Mouse (Mus musculus) liver, adult (tissue): ENCODE data around the gene 6030408B16Rik.

ENCODE experiments used
- GATA4 ChIP-seq: IDR thresholded peaks from 2 replicates; pipeline ENCODE4 v1.6.1; 2014; ENCODE audit warnings: mild to moderate bottlenecking, low read length; ENCODE audit not compliant: insufficient replicate concordance

6030408B16Rik gene

DNA sequence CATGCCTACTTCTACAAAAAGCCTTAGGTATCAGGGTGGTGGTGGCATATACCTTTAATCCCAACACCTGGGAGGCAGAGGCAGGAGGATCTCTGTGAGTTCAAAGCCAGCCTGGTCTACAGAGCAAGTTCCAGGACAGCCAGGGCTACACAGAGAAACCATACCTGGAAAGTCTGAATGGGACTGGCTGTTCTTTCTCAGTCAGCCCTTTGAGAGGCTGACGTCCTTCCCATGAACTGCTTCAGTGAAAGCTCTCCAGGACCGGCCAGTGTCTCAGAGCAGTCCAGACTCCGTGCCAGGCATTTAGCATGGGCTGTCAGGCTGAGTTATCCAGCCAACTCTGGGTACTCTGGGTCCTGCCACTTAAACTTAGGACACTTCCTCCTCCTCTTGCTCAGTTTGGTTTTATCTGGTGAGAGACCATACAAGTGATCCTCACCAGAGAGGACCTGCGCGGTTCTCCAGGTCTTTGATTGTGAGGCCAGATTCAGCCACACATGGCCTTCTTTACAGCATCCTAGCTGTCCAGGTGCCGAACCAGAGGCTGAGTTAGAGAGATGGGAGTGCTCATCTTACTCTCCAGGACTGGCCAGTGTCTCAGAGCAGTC is 27.1 kb downstream of the 6030408B16Rik start:
- no peak for TF ChIP-seq GATA4

DNA sequence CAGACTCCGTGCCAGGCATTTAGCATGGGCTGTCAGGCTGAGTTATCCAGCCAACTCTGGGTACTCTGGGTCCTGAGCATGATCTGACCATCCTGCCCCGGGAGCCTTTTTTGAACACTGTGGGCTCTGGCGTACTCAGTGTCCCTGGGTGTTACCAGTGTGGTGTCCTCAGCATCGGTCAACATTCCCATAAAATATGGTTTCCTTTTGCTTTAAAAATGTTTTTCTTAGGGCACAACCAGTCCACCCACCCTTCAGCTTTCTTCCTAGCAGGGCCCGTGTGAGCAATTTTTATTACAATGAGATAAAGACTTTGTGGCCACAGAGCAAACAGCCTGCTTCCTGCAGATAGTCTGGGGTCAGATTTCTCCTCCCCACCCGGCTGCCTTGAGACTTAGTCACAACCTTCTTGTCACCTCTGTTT is 27.6 kb downstream of the 6030408B16Rik start:
- peak; percentile 93 for TF ChIP-seq GATA4

DNA sequence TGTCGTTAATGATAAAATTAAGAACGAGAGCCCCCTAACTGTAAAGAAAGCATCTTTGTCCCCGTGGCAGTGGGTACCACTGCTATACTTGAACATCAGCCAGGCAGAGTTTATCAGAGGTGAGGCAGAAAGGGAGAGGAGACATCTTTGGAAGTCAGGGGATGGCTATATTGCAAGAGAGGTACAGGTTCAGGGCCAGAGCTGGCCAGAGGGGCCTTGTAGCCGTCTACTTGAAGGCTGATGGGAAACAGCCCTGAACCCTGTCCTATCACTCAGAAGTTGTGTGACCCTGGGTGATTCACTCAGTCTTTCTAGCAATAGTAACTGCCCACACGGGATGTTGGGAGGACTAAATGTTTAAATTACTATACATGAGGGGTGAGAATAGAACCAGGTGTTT is 28.1 kb downstream of the 6030408B16Rik start:
- TF ChIP-seq GATA4, result no peak

DNA sequence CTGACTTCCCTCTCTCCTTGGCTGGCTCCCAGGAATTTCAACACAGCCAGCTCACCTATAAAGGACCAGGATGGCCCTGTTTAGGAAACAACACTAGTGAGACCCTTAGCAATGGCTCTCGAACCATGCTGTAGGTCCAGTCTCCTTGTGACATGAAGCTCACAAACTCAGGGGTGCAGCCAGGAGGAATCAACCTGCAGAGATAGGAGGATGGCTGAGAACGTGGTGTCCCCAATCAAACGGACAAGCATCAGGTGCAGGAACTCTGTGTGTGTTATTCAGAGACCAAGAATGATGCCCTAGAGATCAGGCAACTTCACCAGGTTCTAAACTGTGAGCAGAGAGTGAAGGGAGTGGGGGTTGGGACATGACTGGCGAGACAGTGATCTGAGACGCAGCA is 29.1 kb downstream of the 6030408B16Rik start:
- no peak for TF ChIP-seq GATA4

DNA sequence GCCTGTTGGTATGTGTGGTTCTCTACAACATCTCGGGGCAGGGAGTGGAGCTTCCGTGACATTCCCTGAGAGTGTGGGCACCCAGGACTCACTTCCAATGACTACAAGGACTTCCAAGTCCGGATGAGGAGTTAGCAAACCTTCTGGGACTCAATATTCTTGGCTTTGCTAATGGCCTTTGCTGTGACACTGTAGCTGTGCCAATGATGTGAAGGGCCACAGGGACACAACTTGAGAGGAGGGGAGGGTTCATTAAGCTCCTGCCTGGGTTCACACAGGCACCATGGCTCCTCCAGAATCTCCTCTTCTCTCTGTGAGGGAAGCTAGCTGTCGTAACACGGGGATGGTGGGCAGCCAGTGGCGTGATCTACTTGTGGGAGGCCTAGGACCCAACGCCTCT is 29.6 kb downstream of the 6030408B16Rik start:
- no peak for TF ChIP-seq GATA4

DNA sequence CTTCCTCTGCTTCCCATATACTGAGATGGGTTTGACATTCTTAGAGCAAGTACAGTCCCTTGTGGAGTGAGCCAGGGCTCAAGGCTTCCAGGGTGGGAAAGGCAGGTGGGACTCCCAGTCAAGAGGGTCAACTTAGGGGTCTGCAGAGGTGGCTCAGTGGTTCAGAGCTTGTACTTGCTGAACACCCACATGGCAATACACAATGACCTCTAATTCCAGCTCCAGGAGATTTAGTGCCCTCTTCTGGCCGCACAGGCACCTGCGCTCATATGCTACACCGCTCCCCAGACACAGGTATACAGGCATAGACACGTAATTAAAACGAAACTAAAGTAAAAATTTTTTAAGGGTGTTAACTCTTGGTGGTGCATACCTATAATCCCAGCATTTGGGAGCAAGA is 30.5 kb downstream of the 6030408B16Rik start:
- no peak for TF ChIP-seq GATA4

DNA sequence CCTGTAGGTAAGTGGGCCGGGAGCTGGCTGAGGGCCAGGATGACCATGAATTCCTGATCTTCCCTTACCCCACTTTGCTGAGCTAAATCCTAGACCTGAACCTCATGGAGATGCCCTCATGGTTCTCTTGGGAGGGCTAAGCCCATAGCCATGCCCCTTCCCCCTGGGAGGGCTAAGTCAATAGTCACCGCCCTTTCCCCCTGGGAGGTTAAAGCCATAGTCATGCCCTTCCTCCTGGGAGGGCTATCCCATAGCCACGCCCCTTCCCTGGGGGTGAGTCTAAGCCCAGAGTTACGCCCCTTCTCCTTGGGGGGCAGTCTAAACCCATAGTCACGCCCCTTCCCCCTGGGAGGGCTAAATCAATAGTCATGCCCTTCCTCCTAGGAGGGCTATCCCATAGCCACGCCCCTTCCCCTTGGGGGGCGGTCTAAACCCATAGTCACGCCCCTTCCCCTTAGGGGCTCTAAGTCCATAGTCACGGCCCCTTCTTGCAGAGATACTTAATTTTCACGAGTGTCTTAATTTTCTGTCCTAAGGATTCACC is 33.1 kb downstream of the 6030408B16Rik start:
- no peak for TF ChIP-seq GATA4

DNA sequence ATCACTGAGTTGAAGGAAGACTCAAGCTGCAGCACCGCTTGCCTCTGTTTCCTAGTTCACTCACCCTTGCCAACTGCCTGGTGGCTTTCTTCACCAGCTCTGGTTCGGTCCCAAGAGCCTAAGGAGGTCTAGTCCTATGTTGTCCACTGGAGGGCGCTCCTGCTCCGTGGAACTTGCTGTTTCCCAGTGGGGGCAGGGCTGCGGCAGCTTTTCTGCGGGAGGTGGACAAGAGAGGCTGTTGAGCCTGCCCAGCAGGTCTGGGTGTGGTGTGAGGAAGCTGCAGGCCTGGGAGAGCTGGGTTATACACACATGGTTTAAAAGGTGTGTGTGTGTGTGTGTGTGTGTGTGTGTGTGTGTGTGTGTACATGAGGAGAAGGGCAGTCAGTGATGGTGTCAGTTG is 34.3 kb downstream of the 6030408B16Rik start:
- TF ChIP-seq GATA4, result no peak

DNA sequence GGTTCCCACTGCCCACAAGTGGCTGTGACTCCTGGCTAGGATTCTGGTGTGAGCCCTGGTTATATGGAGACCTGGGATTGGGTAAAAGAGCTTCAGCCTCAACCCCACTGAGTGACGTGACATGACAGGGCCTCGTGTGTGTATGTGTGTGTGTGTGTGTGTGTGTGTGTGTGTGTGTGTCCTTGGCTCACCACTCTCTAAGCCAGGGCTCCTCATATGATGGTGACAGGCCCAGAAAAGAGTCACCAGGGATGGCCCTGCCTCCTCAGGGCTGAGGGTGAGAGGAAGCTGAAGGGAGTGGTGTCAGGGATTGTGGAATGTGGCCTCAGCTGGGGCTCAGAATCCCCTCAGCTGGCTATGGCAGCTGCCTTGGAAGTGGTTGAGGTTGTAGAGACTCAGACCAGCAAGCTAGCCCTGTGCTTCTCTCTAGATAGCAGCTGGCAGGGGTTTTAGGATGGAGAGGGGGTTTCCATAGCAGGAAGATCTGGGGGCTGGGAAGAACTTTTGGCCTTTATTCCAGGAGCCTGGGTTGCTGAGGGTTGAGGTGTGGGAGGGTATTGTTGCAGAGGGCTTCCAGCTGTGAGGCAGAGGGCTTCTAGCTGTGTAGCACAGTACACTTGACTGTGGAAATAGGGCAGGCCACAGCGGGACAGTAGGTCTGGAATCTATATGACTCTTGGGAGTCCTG is 36.0 kb downstream of the 6030408B16Rik start:
- no peak for TF ChIP-seq GATA4

DNA sequence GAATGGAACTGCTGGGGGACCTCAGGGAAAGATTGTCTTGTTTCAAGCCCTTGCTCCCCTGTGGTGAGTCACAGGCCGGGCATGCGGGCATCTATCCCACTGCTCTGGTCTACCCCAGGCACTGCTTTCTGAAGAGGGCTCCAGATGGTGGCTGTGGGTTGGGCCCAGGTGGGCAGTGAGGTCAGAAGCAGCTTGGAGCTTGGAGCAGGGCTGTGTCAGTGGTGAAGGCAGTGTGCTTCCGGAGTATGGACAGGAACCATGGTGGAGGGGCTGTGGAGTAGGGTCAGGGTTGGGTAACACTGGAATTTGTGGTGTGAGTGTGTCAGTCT is 36.5 kb downstream of the 6030408B16Rik start:
- TF ChIP-seq GATA4, result no peak

DNA sequence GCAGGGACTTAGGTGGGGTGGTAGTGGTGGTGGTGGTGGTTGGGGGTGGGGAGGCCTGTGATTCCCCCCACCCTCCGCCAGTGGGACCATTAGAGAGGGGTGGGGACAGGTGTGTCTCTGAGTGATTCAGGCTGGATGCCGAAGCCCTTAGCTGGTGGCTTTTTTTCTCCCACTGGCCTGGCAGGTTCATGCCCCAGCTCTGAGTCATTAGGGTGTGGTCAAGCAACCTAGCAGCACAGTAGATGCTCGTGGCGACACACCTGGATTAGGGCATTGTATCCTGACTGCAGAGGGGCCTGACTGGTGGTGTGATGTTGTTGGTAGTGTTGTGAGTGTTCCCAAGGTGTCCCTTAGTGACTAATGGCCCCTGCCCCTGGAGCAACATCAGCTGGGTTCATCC is 38.1 kb downstream of the 6030408B16Rik start:
- TF ChIP-seq GATA4, result no peak

DNA sequence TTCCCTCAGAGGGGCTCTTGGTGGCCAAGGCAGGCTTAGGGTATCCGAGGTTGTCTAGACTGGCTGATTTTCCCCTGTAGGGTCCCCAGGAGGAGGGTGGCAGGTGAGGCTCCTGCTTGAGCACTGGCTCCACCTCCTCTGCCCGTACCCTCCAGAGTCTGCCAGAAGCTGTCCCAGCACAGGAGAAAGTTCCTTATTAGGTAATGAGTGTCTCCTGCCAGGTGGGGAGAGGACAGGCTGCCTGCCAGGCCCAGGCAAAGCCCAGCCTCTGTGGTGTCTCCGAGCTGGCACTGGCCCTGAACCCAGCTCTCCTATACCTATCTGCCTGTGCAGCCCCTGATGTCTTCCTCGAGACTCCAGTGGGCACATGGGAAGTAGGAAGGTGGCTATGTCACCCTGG is 39.4 kb downstream of the 6030408B16Rik start:
- no peak for TF ChIP-seq GATA4

DNA sequence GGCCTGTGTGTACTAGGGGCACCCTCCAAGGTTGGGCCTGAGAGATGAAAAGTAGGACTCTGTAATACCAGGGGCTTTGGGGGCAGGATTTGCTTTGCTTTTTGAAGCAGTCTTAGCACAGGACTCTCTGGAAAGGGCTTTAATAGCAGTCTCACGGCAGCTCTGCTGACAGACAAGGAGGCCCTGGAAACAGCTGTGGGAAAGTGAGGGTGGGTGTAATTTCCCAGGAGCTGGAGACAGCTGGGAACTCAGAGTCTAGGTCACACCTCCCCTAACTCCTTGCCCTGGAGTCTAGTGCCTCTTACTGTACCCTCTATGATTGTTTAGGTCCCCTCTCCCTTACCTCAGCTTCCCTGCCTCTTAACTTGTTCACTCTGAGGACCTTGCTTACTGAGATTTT is 40.2 kb downstream of the 6030408B16Rik start:
- TF ChIP-seq GATA4, result no peak

DNA sequence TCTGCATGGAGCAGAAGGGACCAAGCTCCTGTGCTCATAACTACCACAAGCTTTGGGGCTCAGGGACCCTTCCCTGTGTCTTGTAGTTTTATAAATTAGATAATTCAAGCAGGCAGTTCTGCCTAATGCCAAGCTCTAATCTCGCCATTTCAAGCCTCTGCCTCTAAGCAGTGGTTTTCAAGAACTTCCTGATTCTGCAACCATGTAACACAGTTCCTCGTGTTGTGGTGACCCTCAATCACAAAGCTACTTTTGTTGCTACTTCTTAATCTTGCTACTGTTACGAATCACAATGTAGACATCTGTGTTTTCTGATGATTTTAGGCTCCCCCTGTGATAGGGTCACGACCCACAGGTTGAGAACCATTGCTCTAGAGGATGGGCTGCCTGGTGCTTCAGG is 40.6 kb downstream of the 6030408B16Rik start:
- no peak for TF ChIP-seq GATA4

DNA sequence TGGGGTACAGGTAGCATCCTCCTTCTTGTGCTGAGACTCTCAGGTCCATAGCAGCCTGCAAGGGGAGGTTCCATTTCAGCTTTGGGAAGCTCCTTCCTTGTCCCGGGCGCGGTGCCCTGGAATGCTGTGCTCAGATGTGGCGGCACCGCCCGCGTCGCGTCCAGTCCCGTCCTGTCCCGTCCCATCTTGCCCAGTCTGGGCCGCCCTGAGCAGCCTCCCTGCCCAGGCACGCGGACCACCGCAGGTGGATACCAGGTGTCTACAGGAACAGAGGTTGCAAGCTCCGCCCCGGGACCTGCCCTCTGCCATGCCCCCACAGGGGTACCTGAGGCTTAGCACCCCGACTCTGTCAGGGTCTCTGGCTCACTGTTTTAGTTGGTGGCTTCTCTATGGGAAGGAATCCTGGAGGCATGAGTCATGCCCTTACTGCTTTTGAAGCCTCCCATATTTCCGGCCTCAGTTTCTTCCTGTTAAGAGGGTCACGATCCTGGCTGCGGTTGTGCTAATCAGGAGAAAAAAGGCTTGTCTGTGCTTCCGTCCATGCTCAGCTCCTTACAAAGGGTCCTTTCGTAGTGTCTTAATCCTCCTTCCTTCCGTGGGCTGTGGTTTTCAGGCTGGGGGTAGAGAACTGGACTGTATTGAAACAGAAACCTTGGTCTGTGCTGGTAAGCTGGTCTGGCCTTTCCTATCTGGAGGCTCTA is 43.6 kb downstream of the 6030408B16Rik start:
- peak; percentile 40; the same call in 1 of the 2 replicates for TF ChIP-seq GATA4

DNA sequence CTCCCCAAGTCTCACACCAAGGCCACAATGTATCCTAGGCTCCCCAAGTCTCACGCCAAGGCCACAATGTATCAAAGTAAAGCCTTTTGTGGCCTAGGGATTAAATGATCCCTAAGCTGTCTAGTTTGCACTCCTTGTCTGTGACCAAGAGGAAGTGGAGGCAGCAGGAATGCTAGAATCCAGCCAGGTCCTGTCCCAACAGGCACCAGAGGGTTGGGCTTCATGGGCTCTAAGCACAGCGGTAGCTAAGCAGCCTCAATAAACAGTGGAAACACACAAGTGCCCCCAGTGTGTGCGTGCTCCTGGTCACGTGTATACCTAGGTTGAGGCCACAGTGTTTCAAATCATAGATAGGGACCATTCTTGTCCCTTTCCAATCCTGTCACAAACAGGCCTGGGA is 45.3 kb downstream of the 6030408B16Rik start:
- TF ChIP-seq GATA4, result no peak

DNA sequence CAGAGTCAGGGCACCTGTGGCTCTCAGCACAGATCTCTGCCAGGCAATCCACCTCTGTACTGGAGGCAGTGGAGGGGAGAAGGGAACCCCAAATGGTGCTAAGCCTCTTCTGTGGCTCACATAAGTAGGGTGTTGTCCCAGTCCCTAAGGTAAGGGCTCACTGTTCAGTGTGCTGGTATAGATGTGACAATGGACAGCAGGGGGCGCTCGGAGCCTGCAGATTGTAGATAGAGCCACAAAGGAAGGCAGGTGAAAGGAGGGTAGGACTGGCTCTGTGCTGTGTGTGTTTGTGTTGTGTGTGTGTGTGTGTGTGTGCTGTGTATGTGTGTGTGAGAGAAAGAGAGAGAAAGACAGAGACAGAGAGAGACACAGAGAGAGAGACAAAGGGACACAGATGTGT is 46.5 kb downstream of the 6030408B16Rik start:
- peak; percentile 23; the same call in 1 of the 2 replicates for TF ChIP-seq GATA4
